Mouse (Mus musculus) mouse embryonic stem cell (cell line): Measurements from ENCODE around the gene Trhde.

Experiments used
- in situ Hi-C, 2 experiments: fragments of 300-500 bp; cut with MboI; formaldehyde crosslinking; loops; 1 replicate in 1 of 2; 3 replicates in 1 of 2; pipeline ENCODE4 v1.14.3; 2019 to 2020; ENCODE audit warnings: low sequenced_read_pairs in 2 of 2, low pct_unique_long_range_greater_than_20kb in 1 of 2, mixed read lengths in 1 of 2; ENCODE audit not compliant: unreplicated experiment in 1 of 2

Gene Trhde

GRCm38 (mm10) chr10:114802161-114802651 lies at the start of gene Trhde:
Gene Trhde, minus strand, starts transcription at chr10:114802307.
- in situ Hi-C loops = no loop called here

GRCm38 (mm10) chr10:114841966-114842365 lies 39.9 kb upstream of the Trhde start:
- in situ Hi-C loops = no loop called here

- in situ Hi-C loops = no loop called here
Observed at GRCm38 (mm10) chr10:114841440-114841839, 39.3 kb upstream of the Trhde start.

GRCm38 (mm10) chr10:114831313-114831712 lies 29.2 kb upstream of the Trhde start:
- in situ Hi-C loops = no loop called here

- in situ Hi-C loops = no loop called here
Observed at GRCm38 (mm10) chr10:114808799-114809198, 6.7 kb upstream of the Trhde start.

- in situ Hi-C loops = no loop called here
Observed at GRCm38 (mm10) chr10:114805884-114806283, 3.8 kb upstream of the Trhde start.

- in situ Hi-C loops = no loop called here
Observed at GRCm38 (mm10) chr10:114801457-114802160, 498 bp downstream of the Trhde start.

GRCm38 (mm10) chr10:114800331-114801304 lies 1.5 kb downstream of the Trhde start:
- in situ Hi-C loops = no loop called here

GRCm38 (mm10) chr10:114799481-114799880 lies 2.6 kb downstream of the Trhde start:
- in situ Hi-C loops = no loop called here

- in situ Hi-C loops = no loop called here
Observed at GRCm38 (mm10) chr10:114798788-114799187, 3.3 kb downstream of the Trhde start.

- in situ Hi-C loops = no loop called here
Observed at GRCm38 (mm10) chr10:114798218-114798617, 3.9 kb downstream of the Trhde start.

GRCm38 (mm10) chr10:114797664-114798063 lies 4.4 kb downstream of the Trhde start:
- in situ Hi-C loops = no loop called here

- in situ Hi-C loops = no loop called here
Observed at GRCm38 (mm10) chr10:114796872-114797271, 5.2 kb downstream of the Trhde start.

GRCm38 (mm10) chr10:114794214-114794613 lies 7.9 kb downstream of the Trhde start:
- in situ Hi-C loops = no loop called here

- in situ Hi-C loops = no loop called here
Observed at GRCm38 (mm10) chr10:114765914-114766313, 36.2 kb downstream of the Trhde start.

- in situ Hi-C loops = no loop called here
Observed at GRCm38 (mm10) chr10:114762125-114762524, 40.0 kb downstream of the Trhde start.

GRCm38 (mm10) chr10:114759240-114759639 lies 42.9 kb downstream of the Trhde start:
- in situ Hi-C loops = no loop called here

GRCm38 (mm10) chr10:114758614-114759013 lies 43.5 kb downstream of the Trhde start:
- in situ Hi-C loops = no loop called here
